Mouse (Mus musculus) lung, embryonic 16.5 days (tissue): ENCODE measurements around the gene Fut1. TPM values are rescaled to one million over a fixed set of nuclear protein-coding genes. Genes with fewer than 3 reads are reported as not detected.

ENCODE experiments used
- ATAC-seq: fragments of 200-750 bp; cut with Nextera tagmentation; 2 replicates; pipeline ENCODE4 v1.8.0; 2017; ENCODE audit warnings: low read depth, mild to moderate bottlenecking, moderate library complexity
- H3K27ac ChIP-seq: fragments of 300-500 bp; sonication (generic); 2 replicates; pipeline ENCODE4 v1.5.1; 2014; ENCODE audit warnings: mild to moderate bottlenecking, control low read depth, low read length
- H3K27me3 ChIP-seq: fragments of 300-500 bp; sonication (generic); 2 replicates; pipeline ENCODE4 v1.6.1; 2014; ENCODE audit warnings: low read depth, low read length, mixed read lengths; ENCODE audit not compliant: control insufficient read depth, insufficient read depth
- H3K36me3 ChIP-seq: fragments of 300-500 bp; sonication (generic); 2 replicates; pipeline ENCODE4 v1.6.1; 2014; ENCODE audit warnings: low read length; ENCODE audit not compliant: control insufficient read depth, insufficient read depth
- H3K4me1 ChIP-seq: fragments of 300-500 bp; sonication (generic); replicated peaks from 2 replicates; pipeline ENCODE4 v1.6.1; 2014; ENCODE audit warnings: low read length, mixed read lengths; ENCODE audit not compliant: control insufficient read depth, insufficient read depth
- H3K4me2 ChIP-seq: fragments of 300-500 bp; sonication (generic); 2 replicates; pipeline ENCODE4 v1.6.1; 2014; ENCODE audit warnings: low read depth, low read length, control low read depth
- H3K4me3 ChIP-seq: fragments of 300-500 bp; sonication (generic); 2 replicates; pipeline ENCODE4 v1.5.1; 2014; ENCODE audit warnings: mild to moderate bottlenecking, low read length, control low read depth
- H3K9ac ChIP-seq: fragments of 300-500 bp; sonication (generic); 2 replicates; pipeline ENCODE4 v1.6.1; 2014; ENCODE audit warnings: low read length, control low read depth
- H3K9me3 ChIP-seq: fragments of 300-500 bp; sonication (generic); 2 replicates; pipeline ENCODE4 v1.6.1; 2016; ENCODE audit warnings: low read length; ENCODE audit not compliant: control insufficient read depth
- WGBS: fragments of 180-500 bp; shearing (Covaris S2); extraction: QIAGEN DNeasy Blood & Tissue Kit; methylation state at CpG from one replicate; pipeline ENCODE4 v1.1.7; 2014; 5-methylcytosine and 5-hydroxymethylcytosine counted together
- polyA plus RNA-seq: library from polyadenylated mRNA; unstranded; fragments of >200 nt; fragmentation: Nextera tagmentation; extraction: Ambion mirVana; gene quantifications from 2 replicates; pipeline ENCODE4 v1.2.1, GENCODE M21; 2015

Fut1 gene
- polyA plus RNA-seq, 1 experiment from 2014 or later, result 0.70 TPM

DNA sequence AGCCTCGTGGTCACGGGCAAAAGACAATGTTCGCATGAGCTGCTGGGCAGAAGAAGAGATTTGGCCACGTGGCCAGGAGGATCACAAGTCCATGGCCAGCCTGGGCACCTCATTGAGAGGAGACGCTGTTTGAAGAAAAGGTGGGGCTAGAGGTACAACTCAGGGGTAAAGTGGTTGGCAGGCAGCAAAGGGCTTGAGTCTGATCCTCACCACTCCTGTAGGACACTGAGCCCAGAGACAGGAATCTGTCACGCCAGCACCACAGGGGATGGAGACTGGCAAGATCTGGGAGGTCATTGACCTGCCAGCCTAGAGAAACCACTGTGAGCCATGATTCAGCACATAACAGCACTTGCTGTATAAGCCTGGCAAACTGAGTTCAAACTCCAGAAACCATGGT is 19.6 kb upstream of the Fut1 start:
- no peaks in the 10 kb centered on the region for H3K36me3 ChIP-seq
- no peak overlapping the region for H3K4me2 ChIP-seq
- no peak overlapping the region for H3K9ac ChIP-seq
- H3K27ac ChIP-seq, result no peak overlapping the region
- H3K4me3 ChIP-seq, result no peak overlapping the region
- H3K9me3 ChIP-seq, result no peaks in the 10 kb centered on the region
- 79% methylated on average over 6 of the region's 6 CpGs for WGBS
- no peak for ATAC-seq
- H3K4me1 ChIP-seq, result no peaks in the 10 kb centered on the region
- no peaks in the 10 kb centered on the region for H3K27me3 ChIP-seq

DNA sequence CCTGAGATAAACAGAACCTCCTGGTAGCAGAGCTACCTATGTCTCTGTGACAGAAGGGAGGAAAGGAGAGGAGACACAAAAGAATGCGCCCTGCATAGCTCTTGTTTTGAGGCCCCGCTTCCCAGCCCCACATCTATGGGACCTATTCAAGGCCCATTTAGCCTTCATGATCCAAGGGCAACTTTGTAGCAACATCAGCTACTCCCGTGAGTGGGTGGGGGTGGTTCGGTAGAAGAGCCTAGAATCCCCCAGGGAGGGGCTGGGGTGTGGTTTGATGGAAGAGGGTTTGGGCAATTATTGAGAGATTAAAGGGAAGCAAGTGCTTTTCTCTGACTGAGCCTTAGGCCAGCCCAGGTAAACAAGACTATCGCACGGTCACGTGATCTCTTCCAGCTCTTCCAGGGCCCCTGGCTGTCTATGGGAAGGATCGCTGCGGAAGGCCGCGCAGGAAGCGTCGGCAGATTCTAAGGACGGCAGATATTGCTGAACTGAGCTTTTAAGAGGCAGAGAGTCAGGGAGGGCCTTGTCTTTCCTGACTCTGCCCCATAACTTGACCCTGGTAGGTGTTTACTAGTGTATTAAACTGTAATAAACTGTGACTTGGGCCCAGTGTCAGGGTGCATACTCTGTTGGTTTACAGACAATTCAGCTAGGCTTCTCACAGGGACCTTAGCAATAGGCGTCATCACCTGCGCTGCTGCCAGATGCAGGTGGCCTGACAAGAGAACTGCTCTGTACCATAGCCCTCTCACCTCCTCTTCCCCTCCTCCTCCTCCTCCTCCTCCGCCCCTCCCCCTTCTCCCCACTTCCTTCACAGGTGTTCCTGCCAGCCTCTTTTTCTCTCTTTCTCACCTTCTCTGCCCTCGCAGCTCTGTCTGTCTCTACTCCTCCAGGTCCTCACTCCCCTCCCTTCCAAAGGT is 17.9 kb upstream of the Fut1 start:
- Histone ChIP-seq H3K36me3 (no peaks in the 10 kb centered on the region), H3K4me3 (no peak overlapping the region), H3K4me1 (no peaks in the 10 kb centered on the region), H3K9ac (no peak overlapping the region), H3K4me2 (no peak overlapping the region), H3K9me3 (no peaks in the 10 kb centered on the region), H3K27ac (no peak overlapping the region), H3K27me3 (no peaks in the 10 kb centered on the region)
- 32% methylated on average over 18 of the region's 18 CpGs for WGBS
- ATAC-seq, result no peak

DNA sequence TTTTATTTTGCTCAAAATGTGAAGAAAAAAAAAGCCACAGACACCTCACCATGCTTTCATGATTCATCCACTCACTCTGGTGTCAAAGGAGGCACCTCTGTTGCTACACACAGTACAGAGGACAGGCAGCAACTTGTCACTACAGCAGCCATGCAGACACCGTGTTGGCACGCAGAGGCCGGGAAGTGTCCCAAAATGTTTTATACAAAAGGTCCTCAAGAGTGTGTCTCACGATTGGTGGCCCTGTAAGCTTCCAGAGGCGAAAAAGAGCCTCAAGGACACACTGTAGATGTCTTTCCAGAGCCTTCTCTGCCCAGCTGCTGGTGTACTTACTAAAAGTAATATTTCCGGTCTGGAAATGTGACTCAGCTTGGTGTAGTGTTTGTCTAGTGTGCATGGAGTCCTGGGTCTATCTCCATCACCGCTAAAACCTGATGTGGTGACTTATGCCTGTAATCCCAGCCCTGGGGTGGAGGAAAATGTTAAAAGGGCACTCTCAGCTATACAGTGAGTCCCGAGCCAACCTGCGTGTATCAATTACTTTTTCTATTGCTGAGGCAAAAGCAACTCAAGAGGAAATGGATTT is 11.3 kb upstream of the Fut1 start:
- Histone ChIP-seq H3K4me1 (no peaks in the 10 kb centered on the region; the same call in none of the 2 replicates), H3K27ac (no peak overlapping the region), H3K4me3 (no peak overlapping the region), H3K27me3 (no peaks in the 10 kb centered on the region), H3K36me3 (no peaks in the 10 kb centered on the region), H3K4me2 (no peak overlapping the region), H3K9me3 (no peaks in the 10 kb centered on the region), H3K9ac (no peak overlapping the region)
- WGBS, result 52% methylated on average over 9 of the region's 9 CpGs
- ATAC-seq, result no peak

DNA sequence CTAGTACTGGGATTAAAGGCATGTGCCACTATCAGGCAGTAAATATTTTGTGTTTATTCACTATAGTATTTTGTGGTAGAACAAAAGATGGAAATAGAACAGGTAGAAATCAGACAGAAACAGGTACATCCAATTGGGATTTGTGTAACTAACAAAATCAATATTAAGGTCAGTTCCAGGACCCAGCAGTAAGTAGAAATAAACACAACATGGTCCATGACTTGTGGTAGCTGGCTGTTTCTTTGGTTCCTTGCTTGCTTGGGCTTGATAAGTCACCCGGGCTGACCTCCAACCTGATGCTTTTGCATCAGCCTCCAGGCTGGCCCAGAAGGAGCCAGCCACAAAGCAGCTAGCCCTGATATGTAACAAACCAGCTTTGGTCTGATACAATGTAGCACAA is 7.6 kb upstream of the Fut1 start:
- H3K9me3 ChIP-seq, result no peaks in the 10 kb centered on the region
- no peaks in the 10 kb centered on the region for H3K36me3 ChIP-seq
- H3K27ac ChIP-seq, result no peak overlapping the region
- H3K4me3 ChIP-seq, result no peak overlapping the region
- H3K4me1 ChIP-seq, result no peaks in the 10 kb centered on the region; the same call in none of the 2 replicates
- no peak for ATAC-seq
- no peak overlapping the region for H3K4me2 ChIP-seq
- H3K27me3 ChIP-seq, result no peaks in the 10 kb centered on the region
- H3K9ac ChIP-seq, result no peak overlapping the region
- 63% methylated on average over 1 of the region's 1 CpGs for WGBS

DNA sequence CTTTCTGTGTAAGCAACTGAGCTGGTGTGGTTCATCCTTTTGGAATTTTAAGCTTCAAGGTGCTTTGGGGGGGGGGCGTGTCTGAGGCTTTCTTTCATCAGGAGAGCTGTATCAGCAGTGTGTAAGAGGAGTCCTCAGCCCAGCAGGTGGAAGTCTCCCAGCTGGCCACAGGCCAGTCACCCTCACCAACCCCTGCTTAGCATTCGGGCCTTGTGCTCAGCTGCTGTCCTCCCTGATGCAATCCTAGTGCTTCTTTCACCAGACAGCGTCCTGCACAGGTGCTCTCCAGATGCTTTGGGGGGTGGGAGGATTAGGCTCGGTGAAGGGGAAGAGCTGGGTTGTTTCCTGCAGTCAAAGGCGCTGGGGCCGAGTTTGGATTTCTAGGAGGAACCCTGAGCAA is 812 bp upstream of the Fut1 start:
- Histone ChIP-seq H3K27ac (no peak overlapping the region), H3K9me3 (no peaks in the 10 kb centered on the region), H3K9ac (no peak overlapping the region), H3K4me3 (no peak overlapping the region), H3K36me3 (no peaks in the 10 kb centered on the region), H3K4me1 (no peaks in the 10 kb centered on the region; the same call in 1 of the 2 replicates), H3K27me3 (peaks cover 16% of the 10 kb centered on the region; the same call in 1 of the 2 replicates), H3K4me2 (no peak overlapping the region)
- ATAC-seq, result peak; percentile 31
- WGBS, result 17% methylated on average over 6 of the region's 6 CpGs

DNA sequence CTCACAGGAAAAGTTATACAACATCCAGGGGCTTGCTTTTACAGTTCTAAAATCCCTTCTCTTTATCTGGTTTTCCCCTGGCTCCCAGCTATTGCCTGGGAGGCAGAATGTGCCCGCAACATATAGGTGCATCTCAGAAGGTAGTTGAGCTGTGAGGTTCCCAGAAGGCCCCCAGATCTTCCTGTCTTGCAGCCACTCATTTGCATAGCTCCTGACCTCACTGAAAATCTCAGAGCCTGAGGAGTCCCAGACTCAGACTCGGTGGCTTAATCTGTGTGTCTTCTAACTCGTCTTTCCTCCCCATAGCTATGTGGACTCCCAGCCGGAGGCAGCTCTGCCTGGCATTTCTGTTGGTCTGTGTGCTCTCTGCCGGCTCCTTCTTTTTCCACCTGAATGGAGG is 1.2 kb downstream of the Fut1 start:
- Histone ChIP-seq H3K27ac (no peak overlapping the region), H3K27me3 (peaks cover 16% of the 10 kb centered on the region; the same call in 1 of the 2 replicates)

DNA sequence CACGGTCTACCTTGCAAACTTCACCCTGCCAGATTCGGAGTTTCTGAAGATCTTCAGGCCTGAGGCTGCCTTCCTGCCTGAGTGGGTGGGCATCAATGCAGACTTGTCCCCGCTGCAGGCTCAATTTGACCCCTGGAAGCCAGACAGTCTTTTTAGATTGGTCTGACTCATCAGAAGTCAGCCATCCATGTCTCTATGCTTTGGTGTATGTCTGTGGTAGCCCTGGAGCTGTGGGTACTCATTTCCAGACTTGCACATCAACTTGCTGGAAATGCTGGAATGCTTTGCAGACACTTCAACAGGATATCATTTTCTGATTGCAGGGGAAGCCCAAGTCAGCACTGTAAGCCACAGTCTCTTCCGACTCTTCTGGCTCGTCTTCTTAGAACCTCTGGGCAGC is 2.5 kb downstream of the Fut1 start:
- no peaks in the 10 kb centered on the region; the same call in 1 of the 2 replicates for H3K4me1 ChIP-seq
- no peaks in the 10 kb centered on the region for H3K9me3 ChIP-seq
- H3K4me3 ChIP-seq, result no peak overlapping the region
- no peak overlapping the region for H3K9ac ChIP-seq
- H3K27me3 ChIP-seq, result peaks cover 16% of the 10 kb centered on the region; the same call in 1 of the 2 replicates
- H3K36me3 ChIP-seq, result no peaks in the 10 kb centered on the region
- H3K27ac ChIP-seq, result no peak overlapping the region
- 82% methylated on average over 5 of the region's 5 CpGs for WGBS
- H3K4me2 ChIP-seq, result no peak overlapping the region
- no peak for ATAC-seq

More for the DNA sequence above, 1.2 kb downstream of the Fut1 start:
- H3K4me1 ChIP-seq, result no peaks in the 10 kb centered on the region; the same call in 1 of the 2 replicates
- WGBS, result 81% methylated on average over 5 of the region's 5 CpGs
- no peak overlapping the region for H3K4me2 ChIP-seq
- no peak overlapping the region for H3K4me3 ChIP-seq
- no peak for ATAC-seq
- H3K36me3 ChIP-seq, result no peaks in the 10 kb centered on the region
- H3K9ac ChIP-seq, result no peak overlapping the region
- H3K9me3 ChIP-seq, result no peaks in the 10 kb centered on the region

DNA sequence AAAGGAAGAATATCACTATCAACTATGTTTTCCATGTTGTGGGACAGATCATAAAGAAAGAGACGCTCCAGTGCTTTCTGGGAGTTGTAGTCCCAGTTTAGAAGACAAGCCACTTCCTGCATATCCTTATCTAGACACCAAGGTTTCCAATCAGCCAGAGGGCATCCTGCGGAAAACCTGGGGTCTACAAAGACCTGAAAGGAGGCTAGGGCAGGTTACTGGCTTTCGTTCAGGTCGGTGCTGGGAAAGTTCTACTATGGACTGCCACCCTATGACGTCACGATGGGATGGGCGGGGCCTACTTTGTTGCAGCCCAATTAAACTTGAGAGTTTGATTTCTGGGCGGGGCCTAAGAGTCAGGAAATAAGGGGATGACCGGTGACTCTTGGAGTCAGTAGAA is 4.4 kb downstream of the Fut1 start, which contains the start of gene Izumo1:
Gene Izumo1, plus strand, starts transcription at position 369 of the 400 bp plus-strand sequence.
- Histone ChIP-seq H3K9me3 (no peaks in the 10 kb centered on the region), H3K36me3 (no peaks in the 10 kb centered on the region), H3K4me3 (peak within 1 kb of the TSS; percentile 4; the same call in 1 of the 2 replicates), H3K27me3 (peaks cover 12% of the 10 kb centered on the region; the same call in 1 of the 2 replicates), H3K4me2 (no peak within 1 kb of the TSS), H3K27ac (no peak within 1 kb of the TSS), H3K9ac (no peak within 1 kb of the TSS), H3K4me1 (no peaks in the 10 kb centered on the region; the same call in 1 of the 2 replicates)
- 32% methylated on average over 9 of the region's 9 CpGs for WGBS
- ATAC-seq, result no peak

DNA sequence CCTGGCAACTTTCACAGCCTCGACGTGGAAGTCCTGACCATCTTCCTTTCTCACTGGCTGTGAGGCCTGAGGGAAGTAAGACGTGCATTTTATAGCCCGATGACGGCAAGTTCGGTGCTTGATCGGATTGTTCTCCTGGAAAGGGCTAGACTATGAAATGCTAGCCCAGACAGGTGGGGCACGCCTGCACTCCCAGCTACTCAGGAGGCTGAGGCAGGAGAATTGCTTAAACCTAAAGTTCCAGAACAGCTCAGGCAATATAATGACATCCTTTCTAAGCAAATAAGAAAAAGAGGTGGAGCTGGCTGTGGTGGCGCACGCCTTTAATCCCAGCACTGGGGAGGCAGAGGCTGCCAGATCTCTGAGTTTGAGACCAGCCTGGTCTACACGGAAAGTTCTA is 6.4 kb downstream of the Fut1 start:
- H3K4me3 ChIP-seq, result no peak overlapping the region
- H3K9me3 ChIP-seq, result no peaks in the 10 kb centered on the region
- H3K9ac ChIP-seq, result no peak overlapping the region
- H3K4me1 ChIP-seq, result peaks cover 3% of the 10 kb centered on the region; the same call in 1 of the 2 replicates
- no peak for ATAC-seq
- peaks cover 9% of the 10 kb centered on the region; the same call in 1 of the 2 replicates for H3K27me3 ChIP-seq
- 94% methylated on average over 11 of the region's 11 CpGs for WGBS
- H3K27ac ChIP-seq, result no peak overlapping the region
- no peak overlapping the region for H3K4me2 ChIP-seq
- no peaks in the 10 kb centered on the region for H3K36me3 ChIP-seq
